Mouse (Mus musculus): ENCODE data around the gene Gjb5.

DNA sequence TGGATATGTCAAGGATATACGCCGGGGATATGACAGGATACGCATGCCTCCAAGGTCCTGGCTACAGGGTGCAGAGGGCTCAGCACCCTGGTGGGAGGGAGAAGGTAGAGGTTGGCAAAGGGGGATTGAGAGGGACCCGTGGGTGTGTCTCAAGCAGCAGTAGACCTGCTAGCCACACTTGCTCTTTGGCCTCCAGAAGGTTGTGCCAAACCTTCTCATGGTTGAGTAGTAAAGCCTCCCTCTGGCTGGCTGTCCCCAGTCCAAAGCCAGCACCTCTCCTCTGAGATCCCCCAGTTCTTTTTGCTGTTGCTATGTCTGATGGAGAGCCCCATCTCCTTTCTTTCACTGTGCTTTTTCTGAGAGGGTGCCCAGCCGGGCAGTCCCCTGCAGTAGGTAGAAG is 32.7 kb downstream of the Gjb5 start:
- TF ChIP-seq TCF12 (IDR thresholded peaks at IDR 0.05; ENCODE audit: insufficient read depth, poor library complexity, severe bottlenecking) (no peak), POLR2AphosphoS2 (IDR thresholded peaks at IDR 0.05; ENCODE audit: insufficient read length, low read depth) (no peak), POLR2A (IDR thresholded peaks at IDR 0.05; ENCODE audit: insufficient read length, low read depth) (no peak), MAX (IDR thresholded peaks at IDR 0.05; ENCODE audit: low read depth) (no peak)

Data from myocyte (in vitro differentiated cells).